Mouse (Mus musculus) hematopoietic stem cell, adult 5-6 weeks (primary cell): ENCODE measurements at regions not wholly inside any gene's neighbourhood (a gene's known extent, or its start where the extent isn't known, plus 50 kb on each side); places are given as distances from the start of the nearest gene placed in this dataset.
A peak's percentile ranks its signal among the peaks of the same experiment; 100 is the strongest.
"Not testable (repeated sequence)": the region's sequence is repeated elsewhere in the genome, so short reads cannot be mapped to it uniquely, and the experiment has no call there.

ENCODE experiments used
- ATAC-seq, 2 experiments: fragments of 125-278 bp in 1 of 2; replicated peaks in 1 of 2; 2 replicates each; pipeline ENCODE4 v1.8.0; 2016 to 2017; ENCODE audit warnings: inconsistent platforms in 2 of 2, mild to moderate bottlenecking in 2 of 2, moderate number of reproducible peaks in 2 of 2, low read depth in 1 of 2, moderate TSS enrichment in 1 of 2; ENCODE audit not compliant: low FRiP score in 2 of 2, poor library complexity in 2 of 2, severe bottlenecking in 2 of 2, insufficient read depth in 1 of 2, low TSS enrichment in 1 of 2

DNA sequence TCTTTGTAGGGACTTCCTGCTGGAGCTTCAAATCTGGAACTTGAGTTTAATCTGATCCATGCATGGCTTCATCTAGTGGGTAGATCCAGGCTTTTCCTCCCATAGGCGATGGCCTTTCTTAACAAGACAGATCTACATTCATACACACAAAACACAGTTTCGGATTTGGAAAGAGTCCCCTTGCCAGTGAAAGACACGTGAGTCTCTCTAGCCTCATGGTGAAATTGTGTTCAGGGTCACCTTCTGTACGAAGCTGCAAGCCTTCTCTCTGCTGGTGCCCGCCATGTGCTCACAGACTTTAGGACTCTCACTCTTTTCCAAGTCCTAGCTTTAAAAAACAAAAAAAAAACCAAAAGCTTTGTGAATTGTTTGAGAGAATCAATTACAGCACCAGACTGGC is 51.4 kb upstream of the Dlx2 start:
- ATAC-seq: no peak

DNA sequence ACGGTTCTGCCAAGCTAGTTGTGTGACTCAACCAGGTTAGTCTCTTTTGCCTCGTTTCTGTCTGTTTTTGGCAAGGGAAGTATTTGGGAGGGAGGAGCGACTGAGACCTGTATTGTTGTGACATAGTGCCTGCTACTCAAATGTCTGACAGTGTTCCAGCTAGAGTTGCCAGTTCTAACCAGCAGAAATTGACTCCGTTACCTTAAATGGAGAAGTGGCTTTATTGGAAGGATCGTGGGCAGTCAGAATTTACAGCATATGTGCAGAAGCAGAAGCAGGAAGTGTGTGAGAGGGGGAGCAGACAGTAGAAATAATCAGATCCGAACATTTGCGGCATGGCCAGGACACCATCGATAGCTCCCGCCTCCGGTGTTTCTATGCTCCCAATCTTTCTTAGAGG is 51.8 kb upstream of the Dlx2 start:
- peak; percentile 70 to 82 for ATAC-seq

DNA sequence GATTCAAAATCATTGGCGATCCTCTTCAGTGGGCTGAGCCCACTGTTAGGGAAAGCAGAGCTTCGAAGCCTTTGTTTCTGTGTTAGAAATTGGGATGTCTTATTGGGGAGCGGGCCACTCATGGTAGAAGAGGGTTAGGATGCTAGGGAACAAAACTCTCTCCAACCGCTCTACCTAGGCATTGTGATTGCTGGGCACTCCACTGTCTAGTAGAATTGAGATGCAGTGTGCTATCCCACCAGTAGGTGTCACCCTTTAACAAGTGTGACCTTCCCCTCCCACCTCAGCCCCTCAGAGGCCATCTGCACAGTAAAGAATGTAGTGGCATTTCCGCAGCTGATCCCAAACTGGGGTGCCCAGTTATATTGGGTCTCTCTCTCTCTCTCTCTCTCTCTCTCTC is 52.2 kb upstream of the Dlx2 start:
- peak; percentile 83 to 84 for ATAC-seq

DNA sequence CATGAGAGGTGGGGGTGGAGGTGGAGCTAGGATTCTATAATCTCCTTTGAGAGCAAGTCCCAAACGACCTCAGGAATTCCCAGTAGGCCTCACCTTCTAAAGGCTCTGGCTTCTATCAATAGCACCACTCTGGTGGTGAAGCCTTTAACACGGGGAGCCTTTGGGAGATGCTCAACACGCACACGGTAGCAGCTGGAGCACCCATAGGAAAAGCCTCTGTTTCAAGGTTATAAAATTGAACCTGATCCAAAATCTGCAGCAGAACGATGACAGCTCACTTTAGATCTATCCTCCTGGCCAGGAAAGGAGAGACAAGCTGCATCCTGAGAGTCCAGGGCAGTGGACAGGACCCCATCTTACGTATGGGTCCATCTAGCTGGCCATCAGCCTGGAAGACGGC is 53.7 kb upstream of the Dlx2 start:
- ATAC-seq: no peak

DNA sequence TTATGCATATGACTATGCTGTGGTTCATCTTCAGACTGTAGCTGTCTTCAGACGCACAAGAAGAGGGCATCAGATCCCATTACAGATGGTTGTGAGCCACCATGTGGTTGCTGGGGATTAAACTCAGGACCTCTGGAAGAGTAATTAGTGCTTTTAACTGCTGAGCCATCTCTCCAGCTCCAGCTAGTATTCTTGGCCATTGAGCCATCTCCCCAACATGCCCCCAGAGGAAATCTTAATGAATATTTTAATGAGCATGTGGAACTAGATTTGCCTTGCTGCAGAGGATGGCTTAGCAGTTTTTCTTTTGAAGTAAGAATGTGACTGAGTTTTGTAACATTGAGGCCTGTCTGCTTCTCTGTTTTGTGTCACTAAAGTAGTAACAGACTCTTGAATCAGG is 54.4 kb upstream of the Dlx2 start:
- no peak for ATAC-seq

DNA sequence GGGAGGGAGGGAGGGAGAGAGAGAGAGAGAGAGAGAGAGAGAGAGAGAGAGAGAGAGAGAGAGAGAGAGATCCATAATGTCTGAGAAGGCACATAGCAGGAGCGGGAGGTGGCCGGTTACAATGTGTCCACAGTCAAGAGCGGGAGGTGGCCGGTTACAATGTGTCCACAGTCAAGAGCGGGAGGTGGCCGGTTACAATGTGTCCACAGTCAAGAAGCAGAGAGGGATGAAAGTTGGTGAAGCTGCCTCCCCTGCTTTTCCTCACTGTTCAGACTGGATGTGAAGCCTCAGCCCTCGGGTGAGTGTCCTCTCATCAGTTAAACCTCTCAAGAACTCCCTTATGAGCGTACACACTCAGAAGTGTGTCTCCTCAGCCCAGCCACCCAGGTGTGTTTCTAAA is 57.2 kb upstream of the Dlx2 start:
- ATAC-seq: not testable (repeated sequence)

DNA sequence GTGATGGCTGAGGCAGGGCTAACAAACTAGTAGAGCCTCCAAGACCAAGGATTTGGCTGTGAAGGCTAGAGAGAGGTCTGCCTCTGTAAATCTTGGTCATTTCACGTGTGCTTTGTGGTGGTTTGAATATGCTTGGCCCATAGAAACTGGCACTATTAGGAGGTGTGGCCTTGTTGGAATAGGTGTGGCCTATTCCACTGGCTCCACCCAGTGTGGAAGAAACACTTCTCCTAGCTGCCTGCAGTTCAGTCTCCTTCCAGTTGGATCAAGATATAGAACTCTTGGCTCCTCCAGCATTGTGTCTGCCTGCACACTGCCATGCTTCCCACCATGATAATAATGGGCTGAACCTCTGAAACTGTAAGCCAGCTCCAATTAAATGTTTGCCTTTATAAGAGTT is 59.1 kb upstream of the Dlx2 start:
- ATAC-seq: no peak

DNA sequence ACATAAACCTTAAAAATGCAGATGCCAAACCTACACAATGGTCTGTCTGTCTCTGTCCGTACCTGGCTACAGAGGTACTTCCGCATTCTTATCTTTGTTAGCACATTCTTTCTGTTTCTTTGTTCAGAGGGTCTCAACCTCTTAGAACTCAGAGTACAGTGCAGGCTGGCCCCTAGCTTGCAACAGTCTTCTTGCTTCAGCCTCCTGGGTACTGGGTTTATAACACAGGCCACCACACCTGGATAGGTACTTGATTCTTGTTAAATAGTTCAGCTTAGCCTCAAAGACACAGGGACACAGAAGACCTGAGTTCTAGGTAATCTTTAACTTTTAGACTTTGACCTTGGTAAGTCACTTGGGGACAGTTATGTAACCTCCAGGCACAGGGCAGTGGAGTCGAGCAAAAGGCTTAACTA is 60.5 kb upstream of the Dlx2 start:
- ATAC-seq: no peak

DNA sequence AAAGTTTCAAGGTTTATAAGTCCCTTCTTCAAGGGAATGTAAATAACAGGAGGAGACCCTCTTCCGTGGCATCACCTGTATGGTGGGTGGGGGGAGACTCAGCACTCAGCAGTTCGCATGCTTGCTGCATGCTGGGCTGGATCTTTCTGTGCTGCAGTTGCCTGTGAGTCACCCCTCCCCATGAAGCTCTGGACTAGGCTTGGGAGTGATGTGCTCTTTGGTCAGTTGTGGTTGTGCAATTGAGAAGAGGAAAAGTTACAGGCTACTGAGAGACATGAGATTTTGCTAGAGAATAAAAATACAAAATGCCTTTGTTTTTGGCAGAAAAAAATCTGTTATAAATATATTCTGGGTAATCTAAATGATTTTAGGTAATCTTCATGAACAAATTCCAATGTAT is 66.7 kb upstream of the Dlx2 start:
- no peak for ATAC-seq

DNA sequence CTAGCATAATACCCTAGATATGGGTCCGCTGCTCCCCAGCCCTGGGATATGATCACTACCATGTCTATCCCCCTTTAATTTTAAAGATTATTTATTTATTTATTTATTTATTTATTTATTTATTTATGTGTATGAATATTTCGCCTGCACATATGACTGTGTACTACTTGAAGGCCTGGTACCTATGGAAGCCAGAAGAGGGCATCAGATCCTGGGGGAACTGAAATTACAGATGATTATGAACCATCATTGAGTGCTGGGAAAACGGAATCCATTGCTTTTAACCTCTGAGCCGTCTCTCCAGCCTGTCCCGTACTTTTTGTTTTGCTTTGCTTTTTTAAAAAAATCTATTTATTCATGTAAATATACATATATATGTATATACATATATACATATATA is 70.0 kb upstream of the Dlx2 start:
- no peak for ATAC-seq

DNA sequence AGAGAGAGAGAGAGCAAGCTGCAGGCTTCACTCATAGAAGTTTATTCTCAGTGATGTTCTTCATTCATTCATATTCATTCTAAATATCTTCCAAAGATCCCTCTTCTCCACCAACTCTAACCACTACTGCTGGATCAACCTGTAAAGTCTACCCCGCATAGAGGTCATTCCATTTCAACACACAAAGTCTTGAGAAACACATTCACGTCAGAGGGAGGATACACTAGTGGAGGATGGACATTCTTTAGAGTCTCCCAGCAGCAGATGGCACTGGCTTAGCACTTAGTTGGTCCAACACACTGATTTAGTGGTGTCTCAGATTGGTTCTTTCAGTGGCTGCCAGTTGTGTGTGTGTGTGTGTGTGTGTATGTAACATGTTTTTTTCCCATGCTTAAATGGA is 74.9 kb upstream of the Dlx2 start:
- no peak for ATAC-seq

DNA sequence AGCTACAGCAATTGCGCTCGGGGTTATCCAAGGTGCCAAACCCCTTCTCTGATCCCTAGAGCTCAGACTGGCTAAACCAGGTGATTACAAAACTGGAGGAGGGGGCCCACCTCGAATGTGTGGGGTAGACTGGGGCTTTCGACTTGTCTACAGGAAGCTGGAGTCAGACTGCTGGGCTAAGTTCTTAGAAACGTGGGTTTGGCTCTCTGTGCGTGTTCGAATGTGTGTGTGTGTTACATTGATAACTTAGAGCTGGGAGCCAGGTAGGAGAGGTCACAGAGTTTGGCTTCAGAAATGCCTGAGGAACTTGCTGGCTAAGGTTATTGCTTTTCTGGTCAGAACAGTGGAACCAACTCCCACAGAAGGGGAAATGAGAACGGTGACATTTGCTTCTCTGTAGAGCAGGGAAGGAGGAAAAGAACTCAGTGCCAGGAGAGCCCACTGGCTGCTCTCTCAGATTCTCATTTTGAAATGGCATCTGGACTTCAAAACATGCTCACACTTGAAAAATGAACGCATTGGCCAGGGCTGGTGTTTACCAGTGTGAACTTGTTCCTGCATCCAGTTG is 76.1 kb upstream of the Dlx2 start:
- ATAC-seq: no peak

DNA sequence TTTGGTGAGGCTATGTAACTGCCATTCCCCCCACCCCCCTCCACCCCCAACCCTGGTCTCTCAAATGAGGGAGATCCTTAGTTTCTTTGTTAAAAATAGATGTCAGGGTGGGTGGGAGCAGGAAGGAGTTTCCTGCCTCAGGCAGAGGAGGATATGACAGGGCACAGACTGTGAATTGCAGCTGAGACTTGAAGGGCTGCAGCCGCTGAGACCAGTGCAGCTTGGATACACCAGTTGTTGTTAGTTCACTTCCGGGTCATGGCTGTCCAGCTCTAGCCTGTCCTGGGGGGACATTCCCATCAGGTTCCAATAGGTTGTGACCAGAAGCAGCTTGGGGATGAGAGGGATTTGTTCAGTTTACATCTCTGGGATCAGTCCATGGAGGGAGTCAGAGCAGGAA is 76.6 kb upstream of the Dlx2 start:
- no peak for ATAC-seq

DNA sequence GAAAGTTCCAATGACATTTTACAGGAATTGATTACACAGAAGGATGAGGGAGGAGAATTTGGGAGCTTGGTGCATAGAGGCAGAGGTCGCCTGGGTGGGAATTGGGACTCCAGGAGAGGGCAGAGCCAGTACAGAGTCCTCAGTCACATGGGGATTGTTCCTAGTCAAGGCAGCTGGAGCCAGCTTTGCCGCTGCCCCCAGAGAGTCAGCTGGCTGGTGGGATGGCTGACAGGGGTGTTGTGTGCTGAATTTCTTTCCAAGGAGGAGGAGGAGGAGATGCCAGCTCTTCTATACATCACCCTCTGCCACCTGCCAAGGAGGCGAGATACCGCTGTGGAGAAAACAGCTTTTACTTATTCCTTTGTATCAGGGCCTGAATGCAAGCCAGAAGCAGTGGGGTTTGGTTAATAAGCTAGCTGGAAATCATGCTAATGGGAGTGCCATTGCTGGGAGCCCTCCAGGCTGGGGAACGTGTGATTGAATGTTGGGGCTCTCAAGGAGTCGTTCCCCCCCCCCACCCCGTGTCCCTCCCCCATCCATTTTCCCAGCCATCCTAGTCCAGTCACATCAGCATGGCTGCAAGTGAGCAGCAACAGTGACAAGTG is 78.8 kb upstream of the Dlx2 start:
- no peak for ATAC-seq

DNA sequence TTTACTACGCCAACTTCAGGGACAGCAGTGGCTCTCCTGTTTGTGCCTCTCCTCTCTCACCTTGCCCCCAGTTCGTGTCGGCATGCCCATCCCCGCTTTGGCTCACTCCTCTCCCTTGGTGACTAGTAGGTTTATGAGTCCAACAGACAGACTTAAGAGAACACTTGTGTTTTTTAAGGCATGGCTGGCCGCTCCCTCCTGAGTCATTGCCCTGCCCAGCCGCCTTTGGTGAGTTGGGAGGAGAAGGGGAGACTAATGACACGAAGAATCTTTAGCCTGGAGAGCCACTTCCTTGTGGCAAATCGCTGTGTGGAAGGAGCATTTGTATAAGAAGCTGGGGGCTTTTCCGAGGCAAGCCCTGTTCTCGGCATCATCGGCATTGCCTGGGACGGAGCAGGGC is 79.8 kb upstream of the Dlx2 start:
- ATAC-seq: no peak

DNA sequence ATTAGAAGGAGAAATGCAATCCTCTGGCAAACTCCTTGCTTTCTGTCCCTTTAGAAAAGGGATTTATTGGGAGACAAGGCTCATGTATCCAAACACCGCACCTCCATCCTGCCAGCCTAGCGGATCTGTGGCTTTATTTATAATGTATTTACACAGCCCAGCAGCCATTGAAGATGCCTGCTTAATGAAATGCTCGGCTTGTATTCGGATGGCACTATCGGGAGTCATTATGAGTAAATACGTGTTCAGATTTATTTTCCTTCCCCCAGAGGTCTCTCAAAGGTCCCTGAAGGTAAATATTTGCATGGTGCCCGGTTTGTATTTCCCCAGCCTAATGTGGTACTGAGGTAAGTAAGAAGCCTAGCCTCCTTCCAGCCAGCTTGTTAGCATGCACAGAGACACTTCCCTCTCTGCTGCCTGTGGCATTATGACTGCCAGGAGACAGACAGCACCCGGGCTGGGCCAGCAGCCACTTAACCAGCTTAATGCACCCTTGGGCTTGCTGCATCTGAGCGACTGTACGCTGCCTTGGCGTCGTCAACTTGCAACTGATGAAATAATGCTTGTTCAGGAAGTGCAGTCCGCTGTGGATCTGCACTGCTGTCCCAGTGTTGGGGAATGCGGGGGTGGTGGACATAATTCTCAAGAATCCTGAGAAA is 80.7 kb upstream of the Dlx2 start:
- peak; percentile 42 to 66 for ATAC-seq

DNA sequence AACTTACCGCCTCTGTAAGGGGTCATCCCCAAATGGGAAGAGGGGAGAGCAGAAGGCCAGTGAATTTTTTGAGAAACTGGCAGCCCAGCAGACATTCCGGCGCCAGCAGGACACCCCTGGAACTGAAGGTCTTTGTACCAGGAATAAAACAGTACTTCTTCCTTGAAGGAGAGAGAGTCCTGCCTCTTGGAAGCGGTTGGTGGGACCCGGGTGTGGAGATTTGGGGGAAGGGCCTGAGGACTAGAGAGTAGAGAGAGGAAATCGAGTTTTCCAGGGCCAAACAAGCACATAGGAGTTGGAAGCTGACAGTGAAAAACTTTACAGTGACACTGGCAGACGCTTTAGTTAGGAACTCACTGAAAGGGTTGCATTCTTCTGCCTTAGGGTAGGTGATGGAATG is 82.3 kb upstream of the Dlx2 start:
- ATAC-seq: no peak

DNA sequence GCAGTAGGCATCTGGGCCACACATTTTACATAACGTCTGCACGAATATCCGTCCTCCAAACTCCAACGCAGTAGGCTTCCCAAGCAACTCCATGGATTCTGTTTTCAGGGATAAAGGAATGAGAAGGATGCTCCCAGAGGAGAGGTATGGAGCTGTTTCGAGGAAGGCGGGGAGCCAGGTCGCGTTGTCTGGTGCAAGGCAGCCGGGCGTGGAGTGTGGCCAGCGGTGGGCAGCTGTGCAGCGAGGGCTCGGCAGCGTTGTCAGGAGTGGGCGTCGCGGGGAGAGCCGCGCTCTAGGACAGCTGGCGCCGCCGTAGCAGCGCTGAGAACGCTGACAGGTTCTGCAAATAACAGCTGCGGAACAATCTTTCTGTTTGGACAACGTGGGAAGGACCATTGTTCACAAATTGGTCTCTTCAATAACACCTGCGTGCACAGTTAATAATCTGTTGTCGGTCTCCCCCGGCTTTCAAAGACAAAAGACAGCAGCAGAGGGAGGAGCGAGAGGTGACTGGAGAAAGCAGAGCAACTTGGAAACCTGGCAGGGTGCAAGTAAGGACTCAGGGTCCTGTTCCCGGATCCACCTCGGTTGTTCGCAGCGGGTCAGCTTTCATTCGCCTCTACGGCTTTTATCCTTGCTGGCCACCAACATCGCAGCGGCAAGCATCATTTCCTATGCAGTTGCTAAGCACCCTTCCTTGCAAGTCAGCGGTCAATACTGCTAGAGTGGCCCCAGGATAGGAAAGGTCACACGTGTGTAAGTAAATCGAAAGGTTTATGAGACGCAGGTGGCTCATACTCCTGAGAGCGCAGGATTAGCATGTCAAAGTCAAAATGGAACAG is 83.0 kb upstream of the Dlx2 start:
- peak; percentile 31 to 70; a peak in 3 of 4 replicates for ATAC-seq
